Mouse (Mus musculus) C2C12 (cell line): ENCODE measurements around the gene Immp2l.

ENCODE experiments used
- CEBPB ChIP-seq: IDR thresholded peaks from one replicate; pipeline ENCODE4 v1.6.1; 2011; ENCODE audit warnings: low read depth, mild to moderate bottlenecking, control low read depth, moderate library complexity
- CTCF ChIP-seq: IDR thresholded peaks from one replicate; pipeline ENCODE4 v1.5.1; 2011; ENCODE audit not compliant: control insufficient read depth, insufficient read depth, insufficient read length

GRCm38 (mm10) chr12:41330988-41331671, 307.2 kb downstream of the Immp2l start:
- TF ChIP-seq CTCF (no peak), CEBPB (no peak)
